8 mouse cellular contexts compared by ENCODE assay signal in the genomic region with DNA sequence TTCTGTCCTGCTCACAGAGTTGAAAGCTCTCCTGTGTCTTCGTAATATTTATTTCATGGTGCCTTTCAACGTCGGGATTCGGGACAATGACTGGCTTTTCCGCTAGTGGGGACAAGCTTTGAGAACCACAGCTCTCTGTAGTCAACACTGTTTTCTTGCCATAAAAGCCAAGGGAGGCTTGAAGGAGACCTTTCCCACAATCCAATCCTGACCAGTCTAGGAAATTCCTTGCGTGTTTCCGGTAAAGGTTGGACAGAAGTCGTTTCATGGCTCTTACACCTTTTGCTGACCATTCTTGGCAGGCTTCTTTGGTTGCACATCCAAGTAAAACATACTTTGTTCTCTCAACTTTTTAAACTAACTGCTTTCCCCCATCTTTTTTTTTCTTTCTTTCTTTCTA.
DNase-seq lines count a peak whose midpoint lies in the region; ATAC-seq and TF ChIP-seq lines count a peak whose summit lies in the region.

No protein-coding gene starts in this region.

- ATAC-seq in erythroid progenitor cell, adult 5-6 weeks (replicated peaks; ENCODE audit: low FRiP score, poor library complexity, severe bottlenecking): peak; percentile 5; the same call in 1 of the 2 replicates
- ATAC-seq in kidney, embryonic 14.5 days (ENCODE audit: low FRiP score, low TSS enrichment): no peak
- ATAC-seq in neural tube, embryonic 12.5 days (ENCODE audit: low FRiP score, low read depth): no peak

- TF ChIP-seq CTCF in kidney, adult 2 months (conservative IDR thresholded peaks at IDR 0.05; ENCODE audit: insufficient read depth, insufficient read length, low read depth, low read length): no peak

- 36% methylated on average over 8 of the region's 8 CpGs for WGBS in kidney, adult 2 months
- WGBS in kidney, embryonic 14.5 days: 83% methylated on average over 8 of the region's 8 CpGs
- WGBS in neural tube, embryonic 12.5 days: 65% methylated on average over 8 of the region's 8 CpGs

- no peak for TF ChIP-seq POLR2A in kidney, adult 2 months (IDR thresholded peaks at IDR 0.05; ENCODE audit: low read depth, low read length)

- peaks cover 5% of the 10 kb centered on the region; the same call in 1 of the 2 replicates for H3K4me1 ChIP-seq in kidney, adult 2 months (ENCODE audit: control insufficient read depth, insufficient read depth, low read length)
- peaks cover 17% of the 10 kb centered on the region; the same call in 1 of the 2 replicates for H3K4me1 ChIP-seq in kidney, embryonic 14.5 days (ENCODE audit: control insufficient read depth, insufficient read depth, low read length)
- peaks cover 32% of the 10 kb centered on the region for H3K4me1 ChIP-seq in neural tube, embryonic 12.5 days

- H3K36me3 ChIP-seq in kidney, adult 2 months (ENCODE audit: control insufficient read depth, insufficient read depth, low read length): no peaks in the 10 kb centered on the region; the same call in 1 of the 2 replicates
- no peaks in the 10 kb centered on the region for H3K36me3 ChIP-seq in kidney, embryonic 14.5 days (ENCODE audit: control insufficient read depth, insufficient read depth, low read length)
- no peaks in the 10 kb centered on the region for H3K36me3 ChIP-seq in neural tube, embryonic 12.5 days

- no peak overlapping the region for H3K9ac ChIP-seq in kidney, embryonic 14.5 days (ENCODE audit: low read depth, low read length)
- H3K9ac ChIP-seq in neural tube, embryonic 12.5 days: no peak overlapping the region

- DNase-seq in kidney, adult 2 months: peak; percentile 82
- DNase-seq in kidney, postnatal 4 days: no peak
- DNase-seq in retina, embryonic 14.5 days (ENCODE audit: low spot score): no peak
- DNase-seq in gastrocnemius, postnatal 36 days: no peak
- DNase-seq in layer of hippocampus, postnatal 25 days (ENCODE audit: extremely low spot score in 1 of 2, low spot score in 1 of 2): no peak

- H3K4me3 ChIP-seq in kidney, adult 2 months (ENCODE audit: insufficient read depth, low read depth, low read length): peak overlapping the region; percentile 96
- no peak overlapping the region for H3K4me3 ChIP-seq in kidney, embryonic 14.5 days (ENCODE audit: low read length)
- H3K4me3 ChIP-seq in neural tube, embryonic 12.5 days: 0 out of 2 replicates have a peak overlapping the region, but pooled peaks have one; percentile 91

- H3K27me3 ChIP-seq in kidney, adult 2 months (replicated peaks; ENCODE audit: control insufficient read depth, insufficient read depth, low read length): no peaks in the 10 kb centered on the region
- H3K27me3 ChIP-seq in kidney, embryonic 14.5 days (ENCODE audit: control insufficient read depth, insufficient read depth, low read length): no peaks in the 10 kb centered on the region
- H3K27me3 ChIP-seq in neural tube, embryonic 12.5 days (replicated peaks): no peaks in the 10 kb centered on the region

- H3K27ac ChIP-seq in kidney, adult 2 months (ENCODE audit: insufficient read depth, low read depth, low read length): peak overlapping the region; percentile 94
- no peak overlapping the region for H3K27ac ChIP-seq in kidney, embryonic 14.5 days (ENCODE audit: low read depth, low read length)
- no peak overlapping the region for H3K27ac ChIP-seq in neural tube, embryonic 12.5 days

- no peaks in the 10 kb centered on the region for H3K9me3 ChIP-seq in kidney, embryonic 14.5 days (ENCODE audit: control insufficient read depth, low read length)
- H3K9me3 ChIP-seq in neural tube, embryonic 12.5 days: no peaks in the 10 kb centered on the region

- peak overlapping the region; percentile 91 for H3K4me2 ChIP-seq in kidney, embryonic 14.5 days (replicated peaks; ENCODE audit: low read depth, low read length)
- peak overlapping the region; percentile 77 for H3K4me2 ChIP-seq in neural tube, embryonic 12.5 days (replicated peaks)

- intact Hi-C loops in gastrocnemius, postnatal 36 days (cut with DNase I): loop anchor here (5.0 kb wide), 1 partner anchor 96 kb away; no protein-coding TSS in a partner anchor
